Mouse (Mus musculus) spleen, adult 2 months (tissue): ENCODE results near the gene Zcchc14. TPM values are rescaled to one million over a fixed set of nuclear protein-coding genes. Genes with fewer than 3 reads are reported as not detected.

Experiments
- DNase-seq, 2 experiments: peaks; one replicate each; pipeline versions ENCODE4 v3.0.0 to v3.0.0-alpha.2; 2012 to 2021; ENCODE audit warnings: low spot score in 2 of 2, low read depth in 1 of 2
- H3K27ac ChIP-seq: fragments of 200-500 bp; 2 replicates; pipeline ENCODE4 v1.5.1; 2012; ENCODE audit warnings: low read length, inconsistent platforms; ENCODE audit not compliant: insufficient read depth
- H3K27me3 ChIP-seq: fragments of 200-500 bp; 2 replicates; pipeline ENCODE4 v1.6.1; 2012; ENCODE audit warnings: mild to moderate bottlenecking, moderate library complexity, low read length, inconsistent platforms; ENCODE audit not compliant: control insufficient read depth, insufficient read depth
- H3K36me3 ChIP-seq: fragments of 200-500 bp; 2 replicates; pipeline ENCODE4 v1.6.1; 2012; ENCODE audit warnings: mild to moderate bottlenecking, low read length, inconsistent platforms; ENCODE audit not compliant: control insufficient read depth, insufficient read depth
- H3K4me1 ChIP-seq: fragments of 200-500 bp; 2 replicates; pipeline ENCODE4 v1.6.1; 2011; ENCODE audit warnings: inconsistent platforms; ENCODE audit not compliant: control insufficient read depth, insufficient read depth, insufficient read length
- H3K4me3 ChIP-seq: fragments of 200-500 bp; 2 replicates; pipeline ENCODE4 v1.5.1; 2011; ENCODE audit warnings: mild to moderate bottlenecking, inconsistent platforms; ENCODE audit not compliant: insufficient read depth, insufficient read length; ENCODE audit errors: extremely low read depth
- CTCF ChIP-seq: fragments of 200-500 bp; IDR thresholded peaks from 2 replicates; pipeline ENCODE4 v1.5.1; 2011; ENCODE audit warnings: mild to moderate bottlenecking, inconsistent platforms; ENCODE audit not compliant: insufficient read depth, insufficient read length, insufficient replicate concordance; ENCODE audit errors: extremely low read depth
- POLR2A ChIP-seq: fragments of 200-500 bp; IDR thresholded peaks from 2 replicates; pipeline ENCODE4 v1.6.1; 2011; ENCODE audit warnings: low read depth, low read length, inconsistent platforms
- WGBS: fragments of 180-500 bp; shearing (Covaris S2); methylation state at CpG from one replicate; pipeline ENCODE4 v1.1.7; 2018; 5-methylcytosine and 5-hydroxymethylcytosine counted together
- polyA plus RNA-seq: library from polyadenylated mRNA; depleted of rRNA; stranded (reverse); fragments of >200 nt; gene quantifications from 2 replicates; pipeline ENCODE4 v1.2.3, GENCODE M21; 2012; rRNA removed

Gene Zcchc14
- polyA plus RNA-seq, 1 experiment, result 8.2 TPM

- WGBS, result 94% methylated on average over 16 of the region's 16 CpGs
These were observed 94.2 kb downstream of the Zcchc14 start for GRCm38 (mm10) chr8:121558538-121558937.

GRCm38 (mm10) chr8:121557746-121558145 is 95.0 kb downstream of the Zcchc14 start:
- Histone ChIP-seq H3K27ac (no peak overlapping the region), H3K27me3 (no peaks in the 10 kb centered on the region), H3K36me3 (peaks cover 25% of the 10 kb centered on the region), H3K4me3 (no peak overlapping the region), H3K4me1 (no peaks in the 10 kb centered on the region)
- WGBS, result 93% methylated on average over 11 of the region's 11 CpGs
- no peak for TF ChIP-seq CTCF
- no peak for TF ChIP-seq POLR2A
- no peak for DNase-seq

More at GRCm38 (mm10) chr8:121558538-121558937, 94.2 kb downstream of the Zcchc14 start:
- Histone ChIP-seq H3K4me1 (no peaks in the 10 kb centered on the region), H3K27me3 (no peaks in the 10 kb centered on the region), H3K4me3 (no peak overlapping the region), H3K27ac (no peak overlapping the region), H3K36me3 (peaks cover 22% of the 10 kb centered on the region)
- TF ChIP-seq POLR2A, result no peak
- no peak for TF ChIP-seq CTCF
- no peak for DNase-seq

GRCm38 (mm10) chr8:121553831-121554475 is 98.7 kb downstream of the Zcchc14 start:
- H3K27me3 ChIP-seq, result no peaks in the 10 kb centered on the region
- no peak for DNase-seq
- no peak overlapping the region for H3K27ac ChIP-seq
- 93% methylated on average over 32 of the region's 32 CpGs for WGBS
- no peak overlapping the region for H3K4me3 ChIP-seq
- H3K4me1 ChIP-seq, result no peaks in the 10 kb centered on the region
- H3K36me3 ChIP-seq, result peaks cover 40% of the 10 kb centered on the region
- no peak for TF ChIP-seq POLR2A
- TF ChIP-seq CTCF, result no peak

GRCm38 (mm10) chr8:121552506-121552905 is 100.2 kb downstream of the Zcchc14 start:
- no peak overlapping the region for H3K27ac ChIP-seq
- no peaks in the 10 kb centered on the region for H3K4me1 ChIP-seq
- TF ChIP-seq POLR2A, result no peak
- no peak for TF ChIP-seq CTCF
- H3K27me3 ChIP-seq, result no peaks in the 10 kb centered on the region
- peaks cover 38% of the 10 kb centered on the region for H3K36me3 ChIP-seq
- DNase-seq, result no peak
- H3K4me3 ChIP-seq, result no peak overlapping the region
- WGBS, result 88% methylated on average over 9 of the region's 9 CpGs

- H3K36me3 ChIP-seq, result peaks cover 38% of the 10 kb centered on the region
- TF ChIP-seq POLR2A (no peak), CTCF (no peak)
- no peak overlapping the region for H3K27ac ChIP-seq
- 93% methylated on average over 24 of the region's 24 CpGs for WGBS
- no peaks in the 10 kb centered on the region for H3K4me1 ChIP-seq
- DNase-seq, result no peak
- no peaks in the 10 kb centered on the region for H3K27me3 ChIP-seq
- no peak overlapping the region for H3K4me3 ChIP-seq
These were observed 101.4 kb downstream of the Zcchc14 start for GRCm38 (mm10) chr8:121551065-121551985.

- Histone ChIP-seq H3K36me3 (peaks cover 32% of the 10 kb centered on the region), H3K4me3 (no peak overlapping the region), H3K27ac (no peak overlapping the region), H3K4me1 (no peaks in the 10 kb centered on the region), H3K27me3 (no peaks in the 10 kb centered on the region)
- TF ChIP-seq CTCF (no peak), POLR2A (no peak)
- DNase-seq, result no peak
- 86% methylated on average over 6 of the region's 6 CpGs for WGBS
These were observed 102.6 kb downstream of the Zcchc14 start for GRCm38 (mm10) chr8:121550056-121550455.

Other genes with a start within 250 kb of the Zcchc14 start
- gene 1700018B08Rik, start 108.6 kb downstream of the Zcchc14 start, polyA plus RNA-seq, result not detected in 2 replicates
- 22.5 and 30.2 TPM in 2 replicates for gene Fbxo31, start 74.1 kb downstream of the Zcchc14 start, polyA plus RNA-seq
- gene Map1lc3b, start 62.5 kb downstream of the Zcchc14 start, polyA plus RNA-seq, result 50.0 and 52.4 TPM in 2 replicates
- 0.02 TPM in 1 of 2 replicates, not detected in the other for gene Jph3, start 76.7 kb upstream of the Zcchc14 start, polyA plus RNA-seq
- gene Klhdc4, start 176.7 kb upstream of the Zcchc14 start, polyA plus RNA-seq, result 15.8 and 17.6 TPM in 2 replicates